Mouse (Mus musculus) monocyte, adult 59 days (primary cell): ENCODE data around the gene Gm9040. TPM values are rescaled to one million over a fixed set of nuclear protein-coding genes. Genes with fewer than 3 reads are reported as not detected.

ENCODE experiments used
- total RNA-seq, 2 experiments: library from RNA; stranded (reverse); gene quantifications; one replicate each; pipeline ENCODE4 v1.2.4; 2023

Gm9040 gene
- total RNA-seq = not detected

GRCm38 (mm10) chr10:118326869-118327268 lies at the start of gene Gm9040:
Gene Gm9040 (minus strand): TSS chr10:118326969.

GRCm38 (mm10) chr10:118354005-118354404 lies 27.2 kb upstream of the Gm9040 start, which contains the start of gene Gm9049:
Gene Gm9049 (minus strand): TSS chr10:118354105.

GRCm38 (mm10) chr10:118348579-118348978 lies 21.8 kb upstream of the Gm9040 start, which contains the start of gene Gm9048:
Gene Gm9048 (minus strand): TSS chr10:118348679.

GRCm38 (mm10) chr10:118343155-118343554 lies 16.4 kb upstream of the Gm9040 start, which contains the start of gene Gm9046:
Gene Gm9046 (minus strand): TSS chr10:118343255.

GRCm38 (mm10) chr10:118337731-118338130 lies 11.0 kb upstream of the Gm9040 start, which contains the start of gene Gm9045:
Gene Gm9045 (minus strand): TSS chr10:118337831.

GRCm38 (mm10) chr10:118332308-118332707 lies 5.5 kb upstream of the Gm9040 start, which contains the start of gene Gm9044:
Gene Gm9044 (minus strand): TSS chr10:118332408.

GRCm38 (mm10) chr10:118294938-118295337 lies 31.8 kb downstream of the Gm9040 start, which contains the start of gene Iltifb:
Gene Iltifb (minus strand): TSS chr10:118295038.

Other genes starting within 250 kb of the Gm9040 start
- gene Mdm1, start 185.2 kb downstream of the Gm9040 start, total RNA-seq = 10 to 100 TPM; 43.5 to 50.7 TPM
- gene Il22, start 122.0 kb downstream of the Gm9040 start, total RNA-seq = not detected
- under 1 TPM; 0.45 to 0.94 TPM for gene Gm32717, start 86.2 kb downstream of the Gm9040 start, total RNA-seq
- gene Gm32802, start 68.3 kb downstream of the Gm9040 start, total RNA-seq = under 1 TPM; 0.45 to 0.94 TPM
- gene Iltifb, start 31.9 kb downstream of the Gm9040 start, total RNA-seq = not detected
- gene Gm9044, start 5.4 kb upstream of the Gm9040 start, total RNA-seq = not detected
- not detected for gene Gm9045, start 10.9 kb upstream of the Gm9040 start, total RNA-seq
- not detected for gene Gm9046, start 16.3 kb upstream of the Gm9040 start, total RNA-seq
- gene Gm9048, start 21.7 kb upstream of the Gm9040 start, total RNA-seq = not detected
- gene Gm9049, start 27.1 kb upstream of the Gm9040 start, total RNA-seq = not detected
- not detected for gene Ifng, start 114.1 kb upstream of the Gm9040 start, total RNA-seq